Mouse (Mus musculus) right cerebral cortex, adult 18-20 months (tissue): ENCODE results near the gene Dbr1.
"Not testable (repeated sequence)": the region's sequence is repeated elsewhere in the genome, so short reads cannot be mapped to it uniquely, and the experiment has no call there.

ENCODE experiments used
- DNase-seq: peaks from one replicate; pipeline ENCODE4 v3.0.0; 2022; ENCODE audit warnings: mixed read lengths

Gene Dbr1

GRCm38 (mm10) chr9:99575677-99576480 lies at the start of gene Dbr1:
TSS of gene Dbr1 (plus strand) at chr9:99575799.
- DNase-seq = peak; percentile 94

DNA sequence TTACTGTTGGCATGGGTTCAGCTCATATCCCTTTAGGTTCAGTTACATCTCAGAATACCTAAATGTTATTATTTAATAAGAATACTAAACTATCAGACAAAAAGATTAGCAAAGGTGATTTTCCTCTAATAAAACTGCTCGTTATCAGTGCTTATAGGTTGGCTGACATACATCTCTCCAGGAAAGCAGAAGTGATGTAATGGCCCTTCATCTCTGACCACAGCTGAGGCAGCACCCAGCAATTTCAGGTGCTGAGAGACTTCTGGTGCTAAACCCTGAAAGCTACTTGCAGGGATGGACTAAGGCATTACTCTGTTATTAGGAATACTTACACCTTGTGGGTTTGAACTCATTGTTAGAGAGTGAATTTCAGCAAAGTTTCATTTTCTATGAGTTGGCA lies 43.7 kb upstream of the Dbr1 start:
- no peak for DNase-seq

DNA sequence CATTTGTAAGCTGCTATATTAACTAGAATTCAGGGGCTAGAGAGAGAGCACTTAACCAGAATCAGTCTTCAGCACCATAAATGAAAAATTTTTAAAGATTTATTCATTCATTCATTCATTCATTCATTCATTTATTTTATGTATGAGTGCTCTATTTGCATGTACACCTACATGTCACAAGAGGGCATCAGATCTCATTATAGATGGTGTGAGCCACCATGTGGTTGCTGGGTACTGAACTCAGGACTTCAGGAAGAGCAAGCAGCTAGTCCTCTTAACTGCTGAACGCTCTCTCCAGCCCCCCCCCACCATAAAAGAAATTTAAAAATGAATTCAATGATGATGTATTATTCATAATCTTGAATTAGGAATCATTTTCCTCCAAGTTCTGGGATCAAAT lies 29.3 kb upstream of the Dbr1 start:
- DNase-seq = no peak

DNA sequence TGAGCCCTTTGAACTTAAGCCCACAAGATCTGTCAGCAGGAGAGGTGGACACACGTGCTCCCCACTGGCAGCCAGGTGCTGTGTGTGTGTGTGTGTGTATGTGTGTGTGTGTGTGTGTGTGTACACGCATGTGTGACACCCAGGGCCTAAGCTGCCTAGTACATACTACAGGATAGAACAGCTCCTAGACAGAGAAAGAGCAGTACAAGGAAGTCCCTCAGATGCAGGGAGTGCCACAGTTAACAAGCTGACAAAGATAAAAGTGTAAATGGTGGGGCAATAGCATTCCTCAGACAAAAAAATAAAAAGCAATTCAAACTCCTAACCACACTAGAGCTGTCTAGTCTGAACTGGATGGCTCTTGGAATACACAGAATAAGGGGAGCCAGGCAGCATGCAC lies 23.5 kb upstream of the Dbr1 start:
- no peak for DNase-seq

DNA sequence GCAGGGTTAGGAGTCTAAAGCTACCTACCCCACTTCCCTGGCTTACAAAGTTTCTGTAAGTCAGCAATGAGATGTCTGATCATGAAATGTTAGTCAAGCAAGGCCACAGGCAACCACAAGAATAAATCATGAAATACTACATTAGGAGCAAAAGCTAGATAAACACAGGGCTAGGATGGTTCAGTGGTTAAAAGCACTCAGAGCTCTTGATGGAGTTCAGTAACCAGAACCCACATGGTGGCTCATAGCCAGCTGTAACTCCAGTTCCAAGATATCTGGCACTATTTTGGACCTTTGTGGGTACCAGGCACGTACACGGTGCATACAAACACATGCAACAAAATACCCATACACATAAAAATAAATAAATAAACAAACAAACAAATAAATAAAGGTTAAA lies 22.6 kb upstream of the Dbr1 start:
- no peak for DNase-seq

GRCm38 (mm10) chr9:99554052-99554451 lies 21.5 kb upstream of the Dbr1 start:
- no peak for DNase-seq

GRCm38 (mm10) chr9:99555253-99555652 lies 20.3 kb upstream of the Dbr1 start:
- DNase-seq = no peak

GRCm38 (mm10) chr9:99557580-99558300 lies 17.9 kb upstream of the Dbr1 start:
- DNase-seq = no peak

DNA sequence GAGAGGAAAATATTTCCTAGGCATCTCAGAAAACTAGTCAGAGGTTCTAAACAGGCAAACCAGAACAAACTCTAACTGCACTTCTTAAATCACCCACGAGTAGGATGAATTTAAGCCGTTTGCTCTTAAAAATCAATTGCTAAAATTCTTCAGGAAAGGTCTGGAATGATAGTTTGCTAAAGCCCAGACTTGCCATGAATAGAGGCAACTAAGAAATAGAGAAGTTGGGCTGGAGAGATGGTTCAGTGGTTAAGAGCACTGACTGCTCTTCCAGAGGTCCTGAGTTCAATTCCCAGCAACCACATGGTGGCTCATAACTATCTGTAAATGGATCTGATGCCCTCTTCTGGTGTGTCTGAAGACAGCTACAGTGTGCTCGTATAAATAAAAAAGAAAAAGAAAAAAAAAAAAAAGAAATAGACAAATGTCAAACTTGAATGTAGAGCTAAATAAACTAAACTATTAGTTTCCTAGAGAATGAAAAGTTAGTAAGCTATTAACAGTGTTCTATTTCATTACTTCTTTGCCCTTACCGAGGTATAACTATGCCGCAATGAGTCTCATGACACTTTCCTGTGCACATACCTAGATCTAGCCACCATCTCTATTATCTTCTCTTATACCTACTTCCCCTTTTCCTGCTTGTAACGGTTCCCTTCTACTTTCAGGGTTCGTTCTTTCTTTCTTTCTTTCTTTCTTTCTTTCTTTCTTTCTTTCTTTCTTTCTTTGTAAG lies 16.6 kb upstream of the Dbr1 start:
- DNase-seq = no peak

GRCm38 (mm10) chr9:99559557-99559904 lies 16.1 kb upstream of the Dbr1 start:
- DNase-seq = no peak

DNA sequence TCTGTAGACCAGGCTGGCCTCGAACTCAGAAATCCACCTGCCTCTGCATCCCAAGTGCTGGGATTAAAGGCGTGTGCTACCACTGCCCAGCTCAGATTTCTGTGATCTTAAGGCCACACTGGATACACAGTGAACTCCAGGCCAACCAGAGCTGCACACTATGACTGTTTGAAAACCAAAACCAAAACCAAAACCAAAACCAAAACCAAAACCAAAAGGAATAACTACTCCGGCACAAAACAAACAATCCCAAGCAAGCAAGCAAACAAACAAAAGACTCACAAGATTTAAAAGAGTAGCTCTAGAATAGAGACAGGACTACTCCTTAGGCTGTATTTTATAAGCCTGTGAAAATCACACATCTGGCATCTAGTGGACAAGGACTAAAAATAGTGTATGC lies 15.2 kb upstream of the Dbr1 start:
- DNase-seq = no peak

GRCm38 (mm10) chr9:99563714-99564113 lies 11.9 kb upstream of the Dbr1 start:
- DNase-seq = no peak

GRCm38 (mm10) chr9:99568023-99568346 lies 7.6 kb upstream of the Dbr1 start:
- peak; percentile 11 for DNase-seq

- DNase-seq = peak; percentile 90
Measured at GRCm38 (mm10) chr9:99568347-99569070, 7.1 kb upstream of the Dbr1 start, which contains the start of gene Armc8. TSS of gene Armc8 (minus strand) at chr9:99568899.

GRCm38 (mm10) chr9:99569071-99569397 lies 6.6 kb upstream of the Dbr1 start:
- no peak for DNase-seq

DNA sequence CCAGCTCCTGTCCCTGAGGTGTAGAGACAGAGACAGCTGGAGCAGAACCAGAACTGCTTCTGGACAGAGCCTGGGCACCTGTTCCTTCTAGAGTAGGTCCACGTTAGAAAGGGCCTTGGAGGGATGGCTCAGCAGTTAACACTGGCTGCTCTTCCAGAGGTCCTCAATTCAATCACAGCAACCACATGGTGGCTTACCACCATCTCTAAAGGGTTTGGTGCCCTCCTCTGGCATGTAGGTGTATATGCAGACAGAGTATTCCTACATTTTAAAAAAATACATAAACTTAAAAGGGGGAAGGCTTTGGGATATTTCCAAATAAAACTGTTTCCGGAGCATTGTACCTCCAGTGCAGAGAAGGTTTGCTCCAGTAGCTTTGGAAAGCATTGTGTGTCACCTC lies 5.1 kb downstream of the Dbr1 start:
- peak; percentile 21 for DNase-seq

- DNase-seq = peak; percentile 23
Measured at GRCm38 (mm10) chr9:99587505-99588202, 12.1 kb downstream of the Dbr1 start.

DNA sequence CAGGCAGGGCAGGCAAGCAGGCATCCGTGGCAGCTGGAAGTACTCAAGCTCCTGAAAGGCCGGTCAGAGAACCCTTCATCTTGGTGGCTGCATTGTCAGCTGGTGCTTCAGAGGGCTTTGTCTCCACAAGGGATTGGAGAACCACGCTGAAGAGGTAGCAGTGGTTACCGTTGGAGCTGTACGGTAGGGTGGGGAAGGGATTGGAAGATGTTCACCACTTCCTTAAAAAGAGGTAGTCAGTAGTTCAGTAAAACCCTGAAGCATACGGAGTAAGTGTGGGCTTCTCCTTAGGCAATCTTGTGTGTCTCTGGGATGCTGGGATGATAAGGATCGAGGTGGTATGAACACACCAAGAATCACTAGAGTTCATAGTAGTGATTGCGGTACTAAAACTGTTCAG lies 15.5 kb downstream of the Dbr1 start:
- no peak for DNase-seq

DNA sequence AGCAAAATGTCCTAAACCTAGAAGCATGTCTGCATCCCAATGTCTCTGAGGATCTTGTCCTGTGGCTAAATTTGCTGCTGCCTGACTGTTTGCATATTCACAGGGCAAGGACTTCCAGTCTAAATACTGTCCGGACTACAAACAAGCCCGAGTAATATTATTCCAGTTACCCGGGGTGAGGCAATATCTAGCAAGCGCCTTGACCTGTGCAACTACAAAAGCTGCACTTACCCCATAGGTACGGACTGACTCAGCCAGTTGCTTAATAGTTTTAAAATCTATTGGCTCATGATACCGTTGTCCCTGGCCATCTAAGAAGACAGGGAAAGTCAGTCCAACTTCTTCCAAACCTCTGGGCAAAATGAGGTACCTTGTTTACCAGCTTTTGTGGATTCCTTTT lies 23.5 kb downstream of the Dbr1 start:
- not testable (repeated sequence) for DNase-seq

GRCm38 (mm10) chr9:99603566-99603965 lies 28.0 kb downstream of the Dbr1 start:
- DNase-seq = no peak

DNA sequence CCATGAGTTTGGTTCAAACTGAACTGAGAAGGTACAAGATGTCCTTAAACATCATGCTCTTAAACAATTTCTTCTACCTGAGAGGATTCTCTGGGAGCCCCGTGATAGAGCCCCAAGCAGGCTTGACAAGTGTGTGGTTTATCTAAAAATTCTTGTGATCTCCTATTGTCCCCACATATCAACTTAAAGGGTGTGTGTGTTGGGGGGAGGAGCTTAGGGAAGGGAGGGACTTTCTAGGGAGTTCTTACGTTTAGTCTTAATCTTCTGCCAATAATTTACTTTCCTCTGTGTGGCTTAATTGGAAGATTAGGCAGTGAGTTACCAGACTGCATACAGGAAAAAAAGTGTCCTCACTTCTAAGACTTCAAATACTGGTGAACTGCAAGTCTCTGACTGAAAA lies 36.6 kb downstream of the Dbr1 start, which contains the start of gene A4gnt:
Gene A4gnt (plus strand): TSS at position 301 of the 400 bp plus-strand sequence.
- no peak for DNase-seq

- peak; percentile 58 for DNase-seq
Measured at GRCm38 (mm10) chr9:99619688-99620087, 44.1 kb downstream of the Dbr1 start.

DNA sequence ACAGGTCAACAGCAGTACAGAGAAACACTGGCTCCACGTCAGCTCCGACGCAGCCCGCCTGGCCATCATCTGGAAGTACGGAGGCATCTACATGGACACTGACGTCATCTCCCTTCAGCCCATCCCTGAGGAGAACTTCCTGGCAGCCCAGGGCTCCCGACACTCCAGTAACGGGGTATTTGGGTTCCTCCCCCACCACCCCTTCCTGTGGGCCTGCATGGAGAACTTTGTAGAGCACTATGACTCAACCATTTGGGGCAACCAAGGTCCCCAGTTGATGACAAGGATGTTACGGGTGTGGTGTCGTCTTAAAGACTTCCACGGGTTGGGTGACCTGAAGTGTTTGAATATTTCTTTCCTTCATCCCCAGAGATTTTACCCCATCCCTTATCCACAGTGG lies 44.6 kb downstream of the Dbr1 start:
- no peak for DNase-seq
